Mouse (Mus musculus) lung, embryonic 16.5 days (tissue): ENCODE data around the gene Rabgap1l. TPM values are rescaled to one million over a fixed set of nuclear protein-coding genes. Genes with fewer than 3 reads are reported as not detected.

Experiments used
- ATAC-seq: fragments of 200-750 bp; cut with Nextera tagmentation; 2 replicates; pipeline ENCODE4 v1.8.0; 2017; ENCODE audit warnings: low read depth, mild to moderate bottlenecking, moderate library complexity
- H3K27ac ChIP-seq: fragments of 300-500 bp; sonication (generic); 2 replicates; pipeline ENCODE4 v1.5.1; 2014; ENCODE audit warnings: mild to moderate bottlenecking, control low read depth, low read length
- H3K27me3 ChIP-seq: fragments of 300-500 bp; sonication (generic); 2 replicates; pipeline ENCODE4 v1.6.1; 2014; ENCODE audit warnings: low read depth, low read length, mixed read lengths; ENCODE audit not compliant: control insufficient read depth, insufficient read depth
- H3K36me3 ChIP-seq: fragments of 300-500 bp; sonication (generic); 2 replicates; pipeline ENCODE4 v1.6.1; 2014; ENCODE audit warnings: low read length; ENCODE audit not compliant: control insufficient read depth, insufficient read depth
- H3K4me1 ChIP-seq: fragments of 300-500 bp; sonication (generic); replicated peaks from 2 replicates; pipeline ENCODE4 v1.6.1; 2014; ENCODE audit warnings: low read length, mixed read lengths; ENCODE audit not compliant: control insufficient read depth, insufficient read depth
- H3K4me2 ChIP-seq: fragments of 300-500 bp; sonication (generic); 2 replicates; pipeline ENCODE4 v1.6.1; 2014; ENCODE audit warnings: low read depth, low read length, control low read depth
- H3K4me3 ChIP-seq: fragments of 300-500 bp; sonication (generic); 2 replicates; pipeline ENCODE4 v1.5.1; 2014; ENCODE audit warnings: mild to moderate bottlenecking, low read length, control low read depth
- H3K9ac ChIP-seq: fragments of 300-500 bp; sonication (generic); 2 replicates; pipeline ENCODE4 v1.6.1; 2014; ENCODE audit warnings: low read length, control low read depth
- H3K9me3 ChIP-seq: fragments of 300-500 bp; sonication (generic); 2 replicates; pipeline ENCODE4 v1.6.1; 2016; ENCODE audit warnings: low read length; ENCODE audit not compliant: control insufficient read depth
- WGBS: fragments of 180-500 bp; shearing (Covaris S2); extraction: QIAGEN DNeasy Blood & Tissue Kit; methylation state at CpG from one replicate; pipeline ENCODE4 v1.1.7; 2014; 5-methylcytosine and 5-hydroxymethylcytosine counted together
- polyA plus RNA-seq: library from polyadenylated mRNA; unstranded; fragments of >200 nt; fragmentation: Nextera tagmentation; extraction: Ambion mirVana; gene quantifications from 2 replicates; pipeline ENCODE4 v1.2.1, GENCODE M21; 2015

Rabgap1l gene
- polyA plus RNA-seq, 1 experiment from 2014 or later = 28.2 TPM

DNA sequence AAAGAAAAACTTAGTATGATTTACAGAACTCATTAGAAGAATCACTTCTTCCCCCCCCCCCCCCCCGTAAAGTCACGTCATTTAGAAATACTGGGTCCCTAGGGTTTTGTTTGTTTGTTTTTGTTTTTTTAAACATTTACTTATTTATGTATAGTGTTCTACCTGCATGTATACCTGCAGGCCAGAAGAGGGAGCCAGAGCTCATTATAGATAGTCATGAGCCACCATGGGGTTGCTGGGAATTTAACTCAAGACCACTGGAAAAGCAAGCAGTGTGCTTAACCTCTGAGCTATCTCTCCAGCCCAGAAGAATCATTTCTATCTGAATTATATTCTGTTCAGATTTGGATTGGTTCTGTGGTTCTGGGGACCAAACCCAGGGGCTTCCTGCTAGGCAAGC is 539.9 kb downstream of the Rabgap1l start:
- Histone ChIP-seq H3K9me3 (no peaks in the 10 kb centered on the region), H3K4me1 (peaks cover 4% of the 10 kb centered on the region; the same call in 1 of the 2 replicates), H3K4me2 (no peak overlapping the region), H3K27ac (no peak overlapping the region), H3K36me3 (no peaks in the 10 kb centered on the region), H3K4me3 (no peak overlapping the region), H3K9ac (no peak overlapping the region), H3K27me3 (no peaks in the 10 kb centered on the region)
- no peak for ATAC-seq
- WGBS = 85% methylated on average over 2 of the region's 2 CpGs

DNA sequence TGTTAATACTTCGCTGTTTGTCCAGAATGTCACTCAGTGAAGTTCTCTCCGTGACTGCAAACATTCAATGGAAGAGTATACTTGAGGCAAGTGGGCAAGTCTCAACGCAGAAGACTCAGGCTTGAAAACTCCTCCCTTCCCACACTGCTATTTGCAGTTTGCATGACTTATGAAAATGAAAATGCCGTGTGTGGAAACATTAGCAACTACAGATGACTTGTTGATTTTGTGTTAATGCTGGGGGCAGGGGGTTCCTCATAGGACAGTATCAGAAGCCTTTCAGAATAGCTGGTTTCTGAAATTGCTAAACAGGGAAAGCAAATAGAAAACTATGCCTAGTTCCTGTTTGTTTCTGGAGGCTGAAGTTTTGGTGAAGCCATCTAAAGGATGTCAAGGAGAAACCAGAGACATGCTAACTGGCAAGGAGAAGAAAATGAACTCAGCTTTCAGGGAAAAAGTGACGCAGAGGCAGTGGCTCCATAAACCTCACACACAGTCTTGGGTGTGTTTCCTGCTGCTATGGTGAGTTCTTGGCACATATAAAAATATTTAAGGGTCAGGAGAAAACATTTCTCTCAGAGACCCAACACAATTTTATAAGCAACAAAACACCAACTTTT is 541.5 kb downstream of the Rabgap1l start:
- H3K4me3 ChIP-seq = no peak overlapping the region
- H3K9ac ChIP-seq = peak overlapping the region; percentile 15; the same call in 1 of the 2 replicates
- H3K4me1 ChIP-seq = peaks cover 4% of the 10 kb centered on the region; the same call in 1 of the 2 replicates
- no peaks in the 10 kb centered on the region for H3K36me3 ChIP-seq
- 50% methylated on average over 5 of the region's 5 CpGs for WGBS
- H3K4me2 ChIP-seq = no peak overlapping the region
- H3K27me3 ChIP-seq = no peaks in the 10 kb centered on the region
- ATAC-seq = peak; percentile 36; the same call in 1 of the 2 replicates
- H3K27ac ChIP-seq = peak overlapping the region; percentile 66
- no peaks in the 10 kb centered on the region for H3K9me3 ChIP-seq

DNA sequence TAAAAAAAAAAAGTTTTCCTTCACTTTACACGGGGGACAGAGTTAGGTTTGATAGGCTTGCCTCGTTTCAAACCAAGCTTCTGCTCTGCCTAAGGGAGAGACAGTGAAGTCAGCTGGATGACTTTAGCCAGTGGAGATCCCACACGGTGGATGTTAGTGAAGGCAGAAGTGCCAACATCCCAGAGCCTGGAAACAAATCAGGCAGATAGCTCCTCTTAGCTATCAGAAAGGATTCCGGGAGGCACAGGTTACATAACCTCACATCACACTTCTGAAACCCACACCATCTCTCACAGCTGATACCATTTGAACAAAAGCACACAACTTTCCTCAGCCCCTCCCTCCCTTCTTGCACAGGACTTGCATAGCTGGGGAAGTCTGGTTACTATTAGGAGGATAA is 542.2 kb downstream of the Rabgap1l start:
- H3K27me3 ChIP-seq = no peaks in the 10 kb centered on the region
- no peaks in the 10 kb centered on the region for H3K36me3 ChIP-seq
- peak; percentile 43; the same call in 1 of the 2 replicates for ATAC-seq
- H3K27ac ChIP-seq = peak overlapping the region; percentile 49
- 29% methylated on average over 4 of the region's 4 CpGs for WGBS
- H3K4me1 ChIP-seq = peaks cover 4% of the 10 kb centered on the region; the same call in 1 of the 2 replicates
- H3K9ac ChIP-seq = no peak overlapping the region
- H3K4me2 ChIP-seq = no peak overlapping the region
- H3K4me3 ChIP-seq = no peak overlapping the region
- no peaks in the 10 kb centered on the region for H3K9me3 ChIP-seq

DNA sequence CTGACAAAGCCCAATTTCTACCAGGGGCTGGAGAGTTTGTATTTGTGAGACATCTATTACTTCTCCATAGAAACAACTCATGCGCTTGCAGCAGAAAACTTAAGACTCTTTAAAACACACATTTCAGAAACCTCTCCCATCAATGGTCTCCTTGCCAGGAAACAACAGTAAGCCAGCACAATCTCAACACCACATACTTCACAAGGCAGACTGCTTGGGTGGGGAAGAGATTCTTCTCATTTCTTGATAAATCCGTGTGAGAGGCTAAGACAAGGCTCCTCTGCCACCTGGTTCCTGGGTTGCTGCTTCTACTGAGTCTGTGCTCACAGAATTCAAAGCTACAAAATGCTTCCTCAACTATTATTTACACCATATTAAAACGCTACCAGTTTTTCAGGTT is 543.2 kb downstream of the Rabgap1l start:
- peaks cover 4% of the 10 kb centered on the region; the same call in 1 of the 2 replicates for H3K4me1 ChIP-seq
- WGBS = 48% methylated on average over 3 of the region's 3 CpGs
- H3K9me3 ChIP-seq = no peaks in the 10 kb centered on the region
- H3K9ac ChIP-seq = no peak overlapping the region
- no peaks in the 10 kb centered on the region for H3K27me3 ChIP-seq
- H3K36me3 ChIP-seq = no peaks in the 10 kb centered on the region
- H3K27ac ChIP-seq = no peak overlapping the region
- H3K4me3 ChIP-seq = no peak overlapping the region
- H3K4me2 ChIP-seq = no peak overlapping the region
- ATAC-seq = no peak

DNA sequence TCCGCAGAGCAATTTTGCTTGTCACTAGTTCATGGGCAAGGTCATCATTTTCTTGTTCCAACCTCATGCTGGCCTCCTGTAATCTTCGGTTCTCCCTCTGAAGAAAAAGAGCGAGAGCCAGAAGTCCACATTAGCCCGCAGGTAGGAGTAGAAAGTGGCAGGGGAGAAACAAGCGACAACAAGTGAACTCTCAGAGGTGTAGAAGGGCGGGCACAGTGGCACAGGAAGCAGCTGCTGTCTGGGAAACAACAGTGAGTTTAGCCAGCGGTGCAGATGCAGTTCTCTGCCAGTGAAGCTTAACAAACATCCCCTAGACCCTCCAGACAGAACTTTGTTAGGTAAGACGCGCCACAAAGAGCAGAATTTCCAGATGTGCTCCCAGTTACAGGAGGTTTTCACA is 545.5 kb downstream of the Rabgap1l start:
- H3K4me3 ChIP-seq = no peak overlapping the region
- no peak for ATAC-seq
- H3K27ac ChIP-seq = no peak overlapping the region
- no peaks in the 10 kb centered on the region for H3K9me3 ChIP-seq
- H3K4me1 ChIP-seq = peaks cover 4% of the 10 kb centered on the region; the same call in 1 of the 2 replicates
- WGBS = 80% methylated on average over 9 of the region's 9 CpGs
- no peak overlapping the region for H3K4me2 ChIP-seq
- no peaks in the 10 kb centered on the region for H3K36me3 ChIP-seq
- H3K9ac ChIP-seq = no peak overlapping the region
- no peaks in the 10 kb centered on the region for H3K27me3 ChIP-seq

DNA sequence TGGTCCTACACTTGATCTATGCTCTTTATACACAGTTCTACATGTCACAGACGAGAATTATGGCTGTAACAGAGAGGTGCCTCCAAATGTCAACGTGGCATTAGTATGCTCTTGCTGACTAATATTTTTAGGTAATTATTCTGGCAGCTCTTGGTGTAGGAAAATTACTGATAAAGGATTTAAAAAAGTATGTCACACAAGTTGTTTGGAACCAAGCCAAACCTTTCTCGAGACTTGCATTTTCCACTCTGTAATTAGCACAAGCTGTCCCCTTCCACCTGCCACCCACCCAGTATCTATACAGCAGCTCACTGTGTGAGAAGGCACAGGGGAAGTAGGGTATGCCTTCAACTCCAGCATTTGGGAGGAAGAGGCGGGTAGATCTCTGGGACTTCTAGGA is 546.2 kb downstream of the Rabgap1l start:
- no peak overlapping the region for H3K4me2 ChIP-seq
- no peaks in the 10 kb centered on the region for H3K27me3 ChIP-seq
- WGBS = 54% methylated on average over 4 of the region's 4 CpGs
- no peak for ATAC-seq
- no peaks in the 10 kb centered on the region for H3K36me3 ChIP-seq
- H3K9ac ChIP-seq = no peak overlapping the region
- H3K9me3 ChIP-seq = no peaks in the 10 kb centered on the region
- H3K4me1 ChIP-seq = peaks cover 4% of the 10 kb centered on the region; the same call in 1 of the 2 replicates
- no peak overlapping the region for H3K27ac ChIP-seq
- no peak overlapping the region for H3K4me3 ChIP-seq

DNA sequence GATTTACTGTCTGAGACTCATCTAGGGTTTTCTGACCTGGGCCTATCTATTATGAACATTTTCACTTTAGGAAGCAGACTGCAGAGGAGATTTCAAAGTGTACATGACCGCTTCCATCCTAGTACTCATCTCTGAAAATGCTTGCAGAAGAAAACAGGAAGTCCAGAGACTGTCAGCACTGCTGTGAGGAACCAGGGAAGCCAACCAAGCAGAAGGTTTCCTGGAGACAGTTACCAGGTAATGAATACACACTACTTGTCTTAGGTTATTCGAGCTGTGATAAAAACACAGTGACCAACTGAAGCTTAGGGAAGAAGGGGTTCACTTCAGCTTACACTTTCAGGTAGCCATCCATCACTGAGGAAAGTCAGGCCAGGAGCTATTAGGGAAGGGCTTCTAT is 547.1 kb downstream of the Rabgap1l start:
- no peaks in the 10 kb centered on the region for H3K36me3 ChIP-seq
- no peak overlapping the region for H3K4me3 ChIP-seq
- H3K4me2 ChIP-seq = no peak overlapping the region
- ATAC-seq = no peak
- 69% methylated on average over 2 of the region's 2 CpGs for WGBS
- no peaks in the 10 kb centered on the region for H3K27me3 ChIP-seq
- no peak overlapping the region for H3K27ac ChIP-seq
- no peak overlapping the region for H3K9ac ChIP-seq
- no peaks in the 10 kb centered on the region for H3K9me3 ChIP-seq
- no peaks in the 10 kb centered on the region; the same call in 1 of the 2 replicates for H3K4me1 ChIP-seq

DNA sequence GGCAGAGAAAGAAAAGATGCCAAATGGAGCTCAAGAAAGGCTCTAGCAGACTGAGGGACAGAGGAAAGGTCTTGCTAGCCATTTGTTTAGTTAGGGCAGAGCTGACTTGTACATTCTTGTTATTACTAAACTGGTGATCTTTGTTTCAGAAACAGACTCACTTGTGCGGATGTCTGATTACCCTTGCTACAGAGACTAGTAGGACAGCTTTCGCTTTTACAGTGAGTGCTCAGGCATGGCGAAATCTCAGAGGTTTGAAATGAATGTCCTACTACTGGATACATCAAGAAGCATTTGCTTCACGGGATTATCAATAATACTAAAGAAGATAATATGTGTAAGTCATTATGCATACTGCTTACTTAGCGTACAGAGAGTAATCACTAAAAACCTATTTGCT is 548.3 kb downstream of the Rabgap1l start:
- Histone ChIP-seq H3K27ac (no peak overlapping the region; the same call in 1 of the 2 replicates), H3K4me3 (no peak overlapping the region), H3K4me1 (no peaks in the 10 kb centered on the region), H3K4me2 (no peak overlapping the region), H3K9ac (no peak overlapping the region), H3K27me3 (no peaks in the 10 kb centered on the region), H3K36me3 (0 out of 2 replicates have a peak, but pooled peaks cover 2% of the 10 kb centered on the region), H3K9me3 (0 out of 2 replicates have a peak, but pooled peaks cover 2% of the 10 kb centered on the region)
- no peak for ATAC-seq
- 89% methylated on average over 5 of the region's 5 CpGs for WGBS

DNA sequence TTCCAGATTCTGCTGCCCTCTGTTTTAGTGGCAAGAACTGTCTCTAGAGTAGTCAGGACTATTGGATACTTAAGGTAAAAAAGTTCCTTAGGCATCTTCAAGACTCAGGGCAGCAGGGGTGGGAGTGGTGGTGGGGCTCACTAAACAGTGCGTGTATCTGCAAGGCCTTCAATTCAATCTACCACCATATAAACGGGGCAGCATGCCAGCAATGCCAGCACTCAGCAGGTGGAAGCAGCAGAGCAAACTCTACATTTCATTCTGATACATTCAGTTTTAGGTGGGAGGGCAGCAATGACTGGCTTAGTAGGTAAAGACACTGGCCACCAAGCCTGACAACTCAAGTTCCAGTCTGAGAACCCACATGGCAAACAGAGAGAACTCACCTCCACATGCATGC is 552.9 kb downstream of the Rabgap1l start:
- 0 out of 2 replicates have a peak, but pooled peaks cover 2% of the 10 kb centered on the region for H3K9me3 ChIP-seq
- WGBS = 89% methylated on average over 2 of the region's 2 CpGs
- no peak for ATAC-seq
- H3K27me3 ChIP-seq = no peaks in the 10 kb centered on the region
- H3K27ac ChIP-seq = no peak overlapping the region
- 0 out of 2 replicates have a peak, but pooled peaks cover 2% of the 10 kb centered on the region for H3K36me3 ChIP-seq
- H3K4me2 ChIP-seq = no peak overlapping the region
- H3K9ac ChIP-seq = no peak overlapping the region
- H3K4me1 ChIP-seq = no peaks in the 10 kb centered on the region
- no peak overlapping the region for H3K4me3 ChIP-seq
